Mouse (Mus musculus): ENCODE results near the gene Gpr135. TPM values are rescaled to one million over a fixed set of nuclear protein-coding genes. Genes with fewer than 3 reads are reported as not detected.

Gpr135 gene
- 0.71 TPM for polyA plus RNA-seq (2021)

- no peak for TF ChIP-seq CTCF (IDR thresholded peaks at IDR 0.05)
- ATAC-seq (peak; percentile 96), DNase-seq (ENCODE audit: low read depth, low spot score) (no peak)
- in situ Hi-C loops (cut with MboI; ENCODE audit: low pct_unique_long_range_greater_than_20kb): no loop called here
- CTCF ChIA-PET: interaction anchor here (1.1 to 1.8 kb wide), 3 partner anchors 9 to 13 kb away, joined by 4 to 9 read pairs (median 4); no protein-coding TSS in a partner anchor
- peaks cover 9% of the 10 kb centered on the region for H3K27me3 ChIP-seq
- POLR2A ChIA-PET: interaction anchor here (1.1 kb wide), 1 partner anchor 14 kb away, joined by 3 read pairs; no protein-coding TSS in a partner anchor
Observed at GRCm38 (mm10) chr12:72070327-72071269, at the start of gene Gpr135. TSS of gene Gpr135 (minus strand) at chr12:72071125.

GRCm38 (mm10) chr12:72115686-72116345, 44.9 kb upstream of the Gpr135 start:
- H3K27me3 ChIP-seq: peaks cover 20% of the 10 kb centered on the region
- DNase-seq (ENCODE audit: low read depth, low spot score) (no peak), ATAC-seq (no peak)
- CTCF ChIA-PET: no interaction called here
- no peak for TF ChIP-seq CTCF (IDR thresholded peaks at IDR 0.05)
- POLR2A ChIA-PET: no interaction called here
- in situ Hi-C loops (cut with MboI; ENCODE audit: low pct_unique_long_range_greater_than_20kb): no loop called here

- POLR2A ChIA-PET: no interaction called here
- CTCF ChIA-PET: no interaction called here
- H3K27me3 ChIP-seq: peaks cover 23% of the 10 kb centered on the region
- in situ Hi-C loops (cut with MboI; ENCODE audit: low pct_unique_long_range_greater_than_20kb): no loop called here
- ATAC-seq (no peak), DNase-seq (ENCODE audit: low read depth, low spot score) (no peak)
- no peak for TF ChIP-seq CTCF (IDR thresholded peaks at IDR 0.05)
Observed at GRCm38 (mm10) chr12:72115126-72115525, 44.2 kb upstream of the Gpr135 start.

GRCm38 (mm10) chr12:72104525-72105281, 33.8 kb upstream of the Gpr135 start:
- CTCF ChIA-PET: interaction anchor here (0.9 to 2.6 kb wide), 6 partner anchors 17 to 329 kb away, joined by 3 to 10 read pairs (median 5); no protein-coding TSS in a partner anchor
- POLR2A ChIA-PET: no interaction called here
- DNase-seq (ENCODE audit: low read depth, low spot score): peak; percentile 33
- in situ Hi-C loops (cut with MboI; ENCODE audit: low pct_unique_long_range_greater_than_20kb): loop anchor here (5.0 kb wide), 1 partner anchor 313 kb away; no protein-coding TSS in a partner anchor
- H3K27me3 ChIP-seq: no peaks in the 10 kb centered on the region
- peak; percentile 85 for TF ChIP-seq CTCF (IDR thresholded peaks at IDR 0.05)
- peak; percentile 26 for ATAC-seq

- ATAC-seq: no peak
- CTCF ChIA-PET: interaction anchor here (1.0 to 2.6 kb wide), 4 partner anchors 311 to 330 kb away, joined by 4 to 10 read pairs (median 6); no protein-coding TSS in a partner anchor
- POLR2A ChIA-PET: no interaction called here
Observed at GRCm38 (mm10) chr12:72104027-72104426, 33.1 kb upstream of the Gpr135 start.

GRCm38 (mm10) chr12:72102776-72103175, 31.9 kb upstream of the Gpr135 start:
- no peak for DNase-seq (ENCODE audit: low read depth, low spot score)
- in situ Hi-C loops (cut with MboI; ENCODE audit: low pct_unique_long_range_greater_than_20kb): no loop called here
- ChIA-PET POLR2A (no interaction called here), CTCF (no interaction called here)
- H3K27me3 ChIP-seq: no peaks in the 10 kb centered on the region
- no peak for TF ChIP-seq CTCF (IDR thresholded peaks at IDR 0.05)
- ATAC-seq: no peak

More at GRCm38 (mm10) chr12:72104027-72104426, 33.1 kb upstream of the Gpr135 start:
- in situ Hi-C loops (cut with MboI; ENCODE audit: low pct_unique_long_range_greater_than_20kb): no loop called here
- no peaks in the 10 kb centered on the region for H3K27me3 ChIP-seq
- TF ChIP-seq CTCF (IDR thresholded peaks at IDR 0.05): no peak
- DNase-seq (ENCODE audit: low read depth, low spot score): no peak

- in situ Hi-C loops (cut with MboI; ENCODE audit: low pct_unique_long_range_greater_than_20kb): no loop called here
- no peak for TF ChIP-seq CTCF (IDR thresholded peaks at IDR 0.05)
- no peak for ATAC-seq
- ChIA-PET CTCF (interaction anchor here (1.2 kb wide), 1 partner anchor 363 kb away, joined by 3 read pairs; no protein-coding TSS in a partner anchor), POLR2A (no interaction called here)
- no peaks in the 10 kb centered on the region for H3K27me3 ChIP-seq
- no peak for DNase-seq (ENCODE audit: low read depth, low spot score)
Observed at GRCm38 (mm10) chr12:72096966-72097365, 26.0 kb upstream of the Gpr135 start.

- CTCF ChIA-PET: no interaction called here
- no peak for TF ChIP-seq CTCF (IDR thresholded peaks at IDR 0.05)
- POLR2A ChIA-PET: no interaction called here
- in situ Hi-C loops (cut with MboI; ENCODE audit: low pct_unique_long_range_greater_than_20kb): no loop called here
- H3K27me3 ChIP-seq: no peaks in the 10 kb centered on the region
- DNase-seq (ENCODE audit: low read depth, low spot score) (no peak), ATAC-seq (no peak)
Observed at GRCm38 (mm10) chr12:72089802-72090201, 18.9 kb upstream of the Gpr135 start.

GRCm38 (mm10) chr12:72086166-72086825, 15.4 kb upstream of the Gpr135 start:
- H3K27me3 ChIP-seq: no peaks in the 10 kb centered on the region
- POLR2A ChIA-PET: no interaction called here
- peak; percentile 31 for ATAC-seq
- in situ Hi-C loops (cut with MboI; ENCODE audit: low pct_unique_long_range_greater_than_20kb): no loop called here
- CTCF ChIA-PET: no interaction called here
- DNase-seq (ENCODE audit: low read depth, low spot score): no peak
- no peak for TF ChIP-seq CTCF (IDR thresholded peaks at IDR 0.05)

Measured in Patski (cell line).